Mouse (Mus musculus): ENCODE measurements at regions not wholly inside any gene's neighbourhood (a gene's known extent, or its start where the extent isn't known, plus 50 kb on each side); places are given as distances from the start of the nearest gene placed in this dataset.

DNA sequence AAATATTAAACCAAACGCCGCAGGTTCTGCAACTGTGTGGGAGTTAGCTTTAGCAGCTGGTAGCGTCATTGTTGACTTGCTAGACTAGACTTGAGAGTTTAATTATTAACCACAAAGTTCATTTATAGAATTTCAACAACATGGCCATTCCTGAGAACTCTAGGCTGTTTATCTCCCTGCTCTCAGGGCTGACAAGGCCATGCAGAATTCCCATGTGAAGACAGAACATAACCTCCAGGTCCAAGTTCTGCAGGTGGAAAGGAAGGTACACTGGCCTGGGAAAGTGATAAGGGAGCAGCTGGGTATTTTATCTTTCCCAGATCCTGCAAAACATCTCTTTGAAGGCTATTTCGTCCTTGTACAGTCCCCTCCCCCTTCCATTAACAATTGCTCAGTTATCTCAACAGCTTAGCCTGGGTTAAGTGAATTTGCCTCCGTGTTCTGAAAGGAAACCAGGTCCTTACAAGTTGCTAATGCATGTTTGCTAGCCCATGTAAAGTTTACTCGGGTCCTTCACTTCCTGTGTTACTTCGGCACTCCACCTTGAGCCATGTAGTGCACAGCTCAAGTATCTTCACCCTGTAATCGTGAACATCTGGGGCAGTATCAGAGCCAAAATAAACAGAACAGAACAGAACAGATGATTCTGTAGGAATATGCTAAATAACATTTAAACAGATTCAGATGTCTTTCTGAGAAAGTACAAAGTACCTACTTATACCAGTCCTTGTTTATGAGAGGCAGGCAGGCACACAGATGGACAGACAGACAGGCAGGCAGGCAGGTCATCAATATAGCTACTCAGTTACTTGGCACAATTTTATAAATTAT is 537.0 kb upstream of the N6amt1 start:
- peaks cover 2% of the 10 kb centered on the region; the same call in 1 of the 2 replicates for H3K4me1 ChIP-seq (ENCODE audit: control insufficient read depth, insufficient read depth, low read length)
- WGBS = 38% methylated on average over 8 of the region's 8 CpGs
- no peak overlapping the region for H3K4me3 ChIP-seq (replicated peaks; ENCODE audit: extremely low read depth, low read depth, low read length)
- DNase-seq = no peak
- TF ChIP-seq CTCF (IDR thresholded peaks at IDR 0.05; ENCODE audit: insufficient read depth, low read length) (no peak), POLR2A (IDR thresholded peaks at IDR 0.05; ENCODE audit: borderline replicate concordance, extremely low read depth, low read depth, low read length) (no peak)

DNA sequence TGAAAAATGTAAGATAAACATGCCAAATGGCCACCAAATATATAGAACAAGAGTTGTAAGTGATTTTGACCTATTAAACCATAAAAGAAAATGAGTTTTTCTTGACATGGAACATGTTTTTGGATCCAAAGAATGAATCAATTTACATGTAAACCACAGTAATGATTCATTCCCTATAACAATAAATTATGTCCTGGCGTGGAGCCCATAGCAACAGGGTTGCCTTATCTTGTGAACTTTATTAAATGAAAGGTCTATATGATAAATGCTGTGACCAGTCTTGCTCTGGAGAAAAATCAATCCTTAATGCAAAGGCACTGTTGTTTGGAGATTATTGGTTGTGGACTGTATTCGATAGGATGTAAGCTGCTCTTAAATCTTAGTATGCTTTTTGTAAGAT is 538.0 kb upstream of the N6amt1 start:
- 77% methylated on average over 2 of the region's 2 CpGs for WGBS
- TF ChIP-seq POLR2A (IDR thresholded peaks at IDR 0.05; ENCODE audit: borderline replicate concordance, extremely low read depth, low read depth, low read length) (no peak), CTCF (IDR thresholded peaks at IDR 0.05; ENCODE audit: insufficient read depth, low read length) (no peak)
- Histone ChIP-seq H3K4me1 (ENCODE audit: control insufficient read depth, insufficient read depth, low read length) (peaks cover 2% of the 10 kb centered on the region; the same call in 1 of the 2 replicates), H3K4me3 (replicated peaks; ENCODE audit: extremely low read depth, low read depth, low read length) (no peak overlapping the region)
- DNase-seq = no peak

DNA sequence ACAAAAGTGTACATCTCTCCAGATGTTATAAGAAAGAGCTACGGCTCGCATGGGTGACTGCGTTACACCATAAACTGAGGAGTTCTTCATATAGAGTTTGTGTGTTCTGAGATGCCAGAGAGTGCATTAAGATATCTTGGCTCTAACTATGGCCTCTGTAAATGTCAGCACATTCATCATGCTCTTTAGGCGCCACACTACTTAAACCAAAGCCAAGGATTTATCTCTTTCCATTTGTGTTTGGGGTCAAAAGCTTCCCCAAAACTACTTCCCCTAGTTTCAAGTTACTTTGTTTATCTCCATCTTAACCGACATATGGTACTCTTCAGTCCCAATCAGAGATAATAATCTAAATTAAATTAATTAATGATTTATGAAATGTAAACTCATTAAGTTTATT is 541.3 kb upstream of the N6amt1 start:
- no peak for TF ChIP-seq CTCF (IDR thresholded peaks at IDR 0.05; ENCODE audit: insufficient read depth, low read length)
- TF ChIP-seq POLR2A (IDR thresholded peaks at IDR 0.05; ENCODE audit: borderline replicate concordance, extremely low read depth, low read depth, low read length) = no peak
- WGBS = 64% methylated on average over 5 of the region's 5 CpGs
- H3K4me3 ChIP-seq (replicated peaks; ENCODE audit: extremely low read depth, low read depth, low read length) = no peak overlapping the region
- peaks cover 2% of the 10 kb centered on the region; the same call in 1 of the 2 replicates for H3K4me1 ChIP-seq (ENCODE audit: control insufficient read depth, insufficient read depth, low read length)
- no peak for DNase-seq

- 74% methylated on average over 5 of the region's 5 CpGs for WGBS
- Histone ChIP-seq H3K4me1 (ENCODE audit: control insufficient read depth, insufficient read depth, low read length) (no peaks in the 10 kb centered on the region), H3K4me3 (replicated peaks; ENCODE audit: extremely low read depth, low read depth, low read length) (no peak overlapping the region)
- DNase-seq = no peak
- TF ChIP-seq CTCF (IDR thresholded peaks at IDR 0.05; ENCODE audit: insufficient read depth, low read length) (no peak), POLR2A (IDR thresholded peaks at IDR 0.05; ENCODE audit: borderline replicate concordance, extremely low read depth, low read depth, low read length) (no peak)
Observed at GRCm38 (mm10) chr16:86808644-86809324, 545.2 kb upstream of the N6amt1 start.

DNA sequence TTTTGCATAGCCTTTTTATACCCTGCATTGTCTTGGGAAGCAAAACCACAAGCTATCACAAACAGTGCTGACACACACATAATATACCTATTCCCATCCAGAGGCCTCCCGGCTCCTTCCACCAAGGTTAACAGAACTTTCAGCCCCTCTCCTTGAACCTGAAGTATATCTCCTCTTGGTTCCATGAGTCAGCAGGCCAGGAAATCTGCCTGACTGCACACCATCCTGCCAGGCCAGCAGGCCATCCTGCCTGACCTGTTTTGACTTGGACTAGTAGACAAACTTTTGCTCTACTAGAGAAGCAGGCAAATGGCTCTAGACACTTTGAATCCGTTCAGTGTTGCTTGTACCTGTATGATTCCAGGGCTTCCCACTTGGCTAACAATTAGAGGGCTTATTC is 547.6 kb upstream of the N6amt1 start:
- 67% methylated on average over 2 of the region's 2 CpGs for WGBS
- no peaks in the 10 kb centered on the region for H3K4me1 ChIP-seq (ENCODE audit: control insufficient read depth, insufficient read depth, low read length)
- no peak for DNase-seq
- H3K4me3 ChIP-seq (replicated peaks; ENCODE audit: extremely low read depth, low read depth, low read length) = no peak overlapping the region
- TF ChIP-seq POLR2A (IDR thresholded peaks at IDR 0.05; ENCODE audit: borderline replicate concordance, extremely low read depth, low read depth, low read length) (no peak), CTCF (IDR thresholded peaks at IDR 0.05; ENCODE audit: insufficient read depth, low read length) (no peak)

GRCm38 (mm10) chr16:86776086-86776485 is 577.9 kb upstream of the N6amt1 start:
- H3K4me1 ChIP-seq (ENCODE audit: control insufficient read depth, insufficient read depth, low read length) = no peaks in the 10 kb centered on the region
- no peak for DNase-seq
- H3K4me3 ChIP-seq (replicated peaks; ENCODE audit: extremely low read depth, low read depth, low read length) = no peak overlapping the region
- no peak for TF ChIP-seq CTCF (IDR thresholded peaks at IDR 0.05; ENCODE audit: insufficient read depth, low read length)
- no peak for TF ChIP-seq POLR2A (IDR thresholded peaks at IDR 0.05; ENCODE audit: borderline replicate concordance, extremely low read depth, low read depth, low read length)
- WGBS = 37% methylated on average over 2 of the region's 2 CpGs

DNA sequence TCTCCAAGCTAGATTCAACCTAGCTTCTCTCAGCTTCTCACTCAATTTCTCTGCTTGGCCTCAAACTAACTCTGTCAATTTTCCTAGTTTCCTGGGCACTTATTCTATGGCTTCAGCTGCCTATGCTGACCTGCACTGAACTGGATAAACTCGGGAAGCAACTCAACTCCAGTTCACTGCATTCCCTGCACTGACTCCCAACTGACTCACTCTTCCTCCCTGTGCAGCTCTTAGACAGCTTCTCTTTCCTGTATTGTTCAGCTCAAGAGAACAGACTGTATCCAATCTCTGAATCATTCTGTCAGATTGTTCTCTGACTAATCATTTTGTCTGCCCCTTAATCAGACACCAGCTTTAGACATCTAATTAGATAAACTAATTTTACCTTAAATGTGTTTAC is 581.4 kb upstream of the N6amt1 start:
- Histone ChIP-seq H3K4me1 (ENCODE audit: control insufficient read depth, insufficient read depth, low read length) (no peaks in the 10 kb centered on the region), H3K4me3 (replicated peaks; ENCODE audit: extremely low read depth, low read depth, low read length) (no peak overlapping the region)
- DNase-seq = no peak
- 20% methylated on average over 1 of the region's 1 CpGs for WGBS
- TF ChIP-seq CTCF (IDR thresholded peaks at IDR 0.05; ENCODE audit: insufficient read depth, low read length) = no peak
- TF ChIP-seq POLR2A (IDR thresholded peaks at IDR 0.05; ENCODE audit: borderline replicate concordance, extremely low read depth, low read depth, low read length) = no peak

DNA sequence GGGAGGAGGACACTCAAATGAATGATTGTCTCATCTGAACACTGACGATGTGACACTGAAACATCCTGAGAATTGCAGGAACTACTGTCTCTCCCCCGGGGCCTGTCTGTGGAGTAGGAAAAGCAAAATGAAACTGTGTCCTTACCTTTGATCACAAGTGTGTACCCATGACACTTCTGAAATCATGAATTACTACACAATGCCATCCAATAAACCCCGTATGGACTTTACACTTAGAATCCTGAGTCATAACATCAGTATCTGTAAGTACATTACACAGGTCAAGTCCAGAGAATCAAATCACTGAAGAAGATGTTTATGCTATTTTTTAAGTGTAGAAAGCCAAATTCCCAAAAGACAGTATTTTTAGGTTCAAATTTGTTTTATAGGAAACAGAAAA is 585.1 kb upstream of the N6amt1 start:
- no peak for DNase-seq
- TF ChIP-seq CTCF (IDR thresholded peaks at IDR 0.05; ENCODE audit: insufficient read depth, low read length) (no peak), POLR2A (IDR thresholded peaks at IDR 0.05; ENCODE audit: borderline replicate concordance, extremely low read depth, low read depth, low read length) (no peak)
- no peak overlapping the region for H3K4me3 ChIP-seq (replicated peaks; ENCODE audit: extremely low read depth, low read depth, low read length)
- 73% methylated on average over 3 of the region's 3 CpGs for WGBS
- peaks cover 4% of the 10 kb centered on the region for H3K4me1 ChIP-seq (ENCODE audit: control insufficient read depth, insufficient read depth, low read length)

- Histone ChIP-seq H3K4me3 (replicated peaks; ENCODE audit: extremely low read depth, low read depth, low read length) (no peak overlapping the region), H3K4me1 (ENCODE audit: control insufficient read depth, insufficient read depth, low read length) (peaks cover 4% of the 10 kb centered on the region)
- WGBS = 54% methylated on average over 3 of the region's 3 CpGs
- TF ChIP-seq POLR2A (IDR thresholded peaks at IDR 0.05; ENCODE audit: borderline replicate concordance, extremely low read depth, low read depth, low read length) (no peak), CTCF (IDR thresholded peaks at IDR 0.05; ENCODE audit: insufficient read depth, low read length) (no peak)
- no peak for DNase-seq
Observed at GRCm38 (mm10) chr16:86768355-86768754, 585.6 kb upstream of the N6amt1 start.

- DNase-seq = no peak
- TF ChIP-seq POLR2A (IDR thresholded peaks at IDR 0.05; ENCODE audit: borderline replicate concordance, extremely low read depth, low read depth, low read length) (no peak), CTCF (IDR thresholded peaks at IDR 0.05; ENCODE audit: insufficient read depth, low read length) (no peak)
- Histone ChIP-seq H3K4me3 (replicated peaks; ENCODE audit: extremely low read depth, low read depth, low read length) (no peak overlapping the region), H3K4me1 (ENCODE audit: control insufficient read depth, insufficient read depth, low read length) (peaks cover 4% of the 10 kb centered on the region)
- WGBS = 47% methylated on average over 8 of the region's 8 CpGs
Observed at GRCm38 (mm10) chr16:86765974-86766373, 588.0 kb upstream of the N6amt1 start.

Data from lung, adult 2 months (tissue).